Mouse (Mus musculus) kidney, embryonic 15.5 days (tissue): ENCODE results near the gene Arhgap21. TPM values are rescaled to one million over a fixed set of nuclear protein-coding genes. Genes with fewer than 3 reads are reported as not detected.

Experiments
- ATAC-seq: fragments of 200-750 bp; cut with Nextera tagmentation; replicated peaks from 2 replicates; pipeline ENCODE4 v1.8.0; 2017; ENCODE audit warnings: moderate TSS enrichment; ENCODE audit not compliant: low FRiP score
- H3K27ac ChIP-seq: fragments of 300-500 bp; sonication (generic); 2 replicates; pipeline ENCODE4 v1.5.1; 2015; ENCODE audit warnings: mild to moderate bottlenecking, inconsistent platforms
- H3K27me3 ChIP-seq: fragments of 300-500 bp; sonication (generic); 2 replicates; pipeline ENCODE4 v1.6.1; 2015; ENCODE audit warnings: inconsistent platforms
- H3K36me3 ChIP-seq: fragments of 300-500 bp; sonication (generic); 2 replicates; pipeline ENCODE4 v1.6.1; 2015; ENCODE audit warnings: inconsistent platforms
- H3K4me1 ChIP-seq: fragments of 300-500 bp; sonication (generic); 2 replicates; pipeline ENCODE4 v1.6.1; 2015; ENCODE audit warnings: inconsistent platforms
- H3K4me2 ChIP-seq: fragments of 300-500 bp; sonication (generic); 2 replicates; pipeline ENCODE4 v1.6.1; 2015; ENCODE audit warnings: moderate library complexity, mild to moderate bottlenecking, inconsistent platforms
- H3K4me3 ChIP-seq: fragments of 300-500 bp; sonication (generic); replicated peaks from 2 replicates; pipeline ENCODE4 v1.5.1; 2015; ENCODE audit warnings: mild to moderate bottlenecking, inconsistent platforms
- H3K9ac ChIP-seq: fragments of 300-500 bp; sonication (generic); 2 replicates; pipeline ENCODE4 v1.6.1; 2015; ENCODE audit warnings: mild to moderate bottlenecking, inconsistent platforms
- H3K9me3 ChIP-seq: fragments of 300-500 bp; sonication (generic); replicated peaks from 2 replicates; pipeline ENCODE4 v1.6.1; 2016; ENCODE audit warnings: inconsistent platforms
- WGBS: fragments of 180-500 bp; shearing (Covaris S2); methylation state at CpG from one replicate; pipeline ENCODE4 v1.1.7; 2015; ENCODE audit warnings: mixed read lengths; 5-methylcytosine and 5-hydroxymethylcytosine counted together
- polyA plus RNA-seq: library from polyadenylated mRNA; unstranded; fragments of >200 nt; fragmentation: Nextera tagmentation; extraction: Ambion mirVana; gene quantifications from 2 replicates; pipeline ENCODE4 v1.2.1, GENCODE M21; 2015

Arhgap21 gene
- polyA plus RNA-seq, 1 experiment from 2014 or later, result 12.7 TPM

- no peak overlapping the region for H3K9ac ChIP-seq
- H3K4me3 ChIP-seq, result no peak overlapping the region
- H3K36me3 ChIP-seq, result no peaks in the 10 kb centered on the region
- no peaks in the 10 kb centered on the region for H3K27me3 ChIP-seq
- no peaks in the 10 kb centered on the region for H3K4me1 ChIP-seq
- H3K4me2 ChIP-seq, result no peak overlapping the region
- no peaks in the 10 kb centered on the region for H3K9me3 ChIP-seq
- no peak overlapping the region for H3K27ac ChIP-seq
- no peak for ATAC-seq
Observed at GRCm38 (mm10) chr2:20928454-20928853, 40.2 kb downstream of the Arhgap21 start.

GRCm38 (mm10) chr2:20924938-20925337 lies 43.7 kb downstream of the Arhgap21 start:
- H3K27ac ChIP-seq, result no peak overlapping the region
- no peak overlapping the region for H3K4me3 ChIP-seq
- H3K4me2 ChIP-seq, result no peak overlapping the region
- H3K9me3 ChIP-seq, result no peaks in the 10 kb centered on the region
- H3K9ac ChIP-seq, result no peak overlapping the region
- WGBS, result 77% methylated on average over 1 of the region's 1 CpGs
- H3K27me3 ChIP-seq, result no peaks in the 10 kb centered on the region
- 0 out of 2 replicates have a peak, but pooled peaks cover 4% of the 10 kb centered on the region for H3K4me1 ChIP-seq
- H3K36me3 ChIP-seq, result no peaks in the 10 kb centered on the region
- ATAC-seq, result no peak

GRCm38 (mm10) chr2:20922366-20922765 lies 46.3 kb downstream of the Arhgap21 start:
- 0 out of 2 replicates have a peak, but pooled peaks cover 4% of the 10 kb centered on the region for H3K4me1 ChIP-seq
- no peak overlapping the region for H3K4me2 ChIP-seq
- H3K36me3 ChIP-seq, result no peaks in the 10 kb centered on the region
- no peaks in the 10 kb centered on the region for H3K27me3 ChIP-seq
- no peak for ATAC-seq
- H3K27ac ChIP-seq, result no peak overlapping the region
- H3K9ac ChIP-seq, result no peak overlapping the region
- H3K9me3 ChIP-seq, result no peaks in the 10 kb centered on the region
- WGBS, result 12% methylated on average over 1 of the region's 1 CpGs
- no peak overlapping the region for H3K4me3 ChIP-seq

GRCm38 (mm10) chr2:20921558-20921957 lies 47.1 kb downstream of the Arhgap21 start:
- no peak overlapping the region for H3K27ac ChIP-seq
- no peak overlapping the region for H3K4me2 ChIP-seq
- H3K9ac ChIP-seq, result no peak overlapping the region

GRCm38 (mm10) chr2:20921021-20921420 lies 47.7 kb downstream of the Arhgap21 start:
- Histone ChIP-seq H3K4me3 (no peak overlapping the region), H3K9ac (no peak overlapping the region), H3K4me1 (0 out of 2 replicates have a peak, but pooled peaks cover 4% of the 10 kb centered on the region), H3K27ac (no peak overlapping the region), H3K4me2 (no peak overlapping the region), H3K9me3 (no peaks in the 10 kb centered on the region), H3K36me3 (no peaks in the 10 kb centered on the region), H3K27me3 (no peaks in the 10 kb centered on the region)
- WGBS, result 73% methylated on average over 1 of the region's 1 CpGs
- no peak for ATAC-seq

More at GRCm38 (mm10) chr2:20921558-20921957, 47.1 kb downstream of the Arhgap21 start:
- no peak for ATAC-seq
- no peaks in the 10 kb centered on the region for H3K9me3 ChIP-seq
- 0 out of 2 replicates have a peak, but pooled peaks cover 4% of the 10 kb centered on the region for H3K4me1 ChIP-seq
- H3K4me3 ChIP-seq, result no peak overlapping the region
- H3K27me3 ChIP-seq, result no peaks in the 10 kb centered on the region
- WGBS, result 80% methylated on average over 2 of the region's 2 CpGs
- H3K36me3 ChIP-seq, result no peaks in the 10 kb centered on the region

GRCm38 (mm10) chr2:20914531-20915320 lies 54.0 kb downstream of the Arhgap21 start:
- WGBS, result 87% methylated on average over 10 of the region's 10 CpGs
- Histone ChIP-seq H3K4me2 (no peak overlapping the region), H3K4me1 (no peaks in the 10 kb centered on the region), H3K27ac (no peak overlapping the region), H3K36me3 (peaks cover 8% of the 10 kb centered on the region), H3K27me3 (no peaks in the 10 kb centered on the region), H3K4me3 (no peak overlapping the region), H3K9ac (no peak overlapping the region), H3K9me3 (no peaks in the 10 kb centered on the region)
- ATAC-seq, result no peak

- Histone ChIP-seq H3K4me2 (no peak overlapping the region), H3K27me3 (no peaks in the 10 kb centered on the region), H3K4me3 (no peak overlapping the region), H3K4me1 (no peaks in the 10 kb centered on the region), H3K27ac (no peak overlapping the region), H3K9me3 (no peaks in the 10 kb centered on the region), H3K9ac (no peak overlapping the region), H3K36me3 (peaks cover 8% of the 10 kb centered on the region)
- 86% methylated on average over 1 of the region's 1 CpGs for WGBS
- ATAC-seq, result no peak
Observed at GRCm38 (mm10) chr2:20913019-20913415, 55.7 kb downstream of the Arhgap21 start.

GRCm38 (mm10) chr2:20912348-20913018 lies 56.2 kb downstream of the Arhgap21 start:
- Histone ChIP-seq H3K4me1 (no peaks in the 10 kb centered on the region), H3K9me3 (no peaks in the 10 kb centered on the region), H3K27ac (no peak overlapping the region), H3K4me3 (no peak overlapping the region), H3K9ac (no peak overlapping the region), H3K4me2 (no peak overlapping the region), H3K36me3 (peaks cover 8% of the 10 kb centered on the region), H3K27me3 (no peaks in the 10 kb centered on the region)
- WGBS, result 81% methylated on average over 11 of the region's 11 CpGs
- ATAC-seq, result no peak

- Histone ChIP-seq H3K4me1 (no peaks in the 10 kb centered on the region), H3K4me2 (no peak overlapping the region), H3K36me3 (peaks cover 8% of the 10 kb centered on the region), H3K4me3 (no peak overlapping the region), H3K9ac (no peak overlapping the region), H3K27me3 (no peaks in the 10 kb centered on the region), H3K27ac (no peak overlapping the region), H3K9me3 (no peaks in the 10 kb centered on the region)
- no peak for ATAC-seq
- 93% methylated on average over 3 of the region's 3 CpGs for WGBS
Observed at GRCm38 (mm10) chr2:20910446-20910845, 58.2 kb downstream of the Arhgap21 start.

- no peak for ATAC-seq
- WGBS, result 76% methylated on average over 7 of the region's 7 CpGs
- Histone ChIP-seq H3K9ac (no peak overlapping the region), H3K4me1 (no peaks in the 10 kb centered on the region), H3K4me2 (no peak overlapping the region), H3K9me3 (no peaks in the 10 kb centered on the region), H3K4me3 (no peak overlapping the region), H3K27me3 (no peaks in the 10 kb centered on the region), H3K36me3 (peaks cover 8% of the 10 kb centered on the region), H3K27ac (no peak overlapping the region)
Observed at GRCm38 (mm10) chr2:20909404-20909803, 59.3 kb downstream of the Arhgap21 start.

GRCm38 (mm10) chr2:20907291-20907690 lies 61.4 kb downstream of the Arhgap21 start:
- Histone ChIP-seq H3K27ac (no peak overlapping the region), H3K9ac (no peak overlapping the region), H3K4me3 (no peak overlapping the region), H3K27me3 (no peaks in the 10 kb centered on the region), H3K4me1 (no peaks in the 10 kb centered on the region), H3K9me3 (no peaks in the 10 kb centered on the region), H3K36me3 (peaks cover 8% of the 10 kb centered on the region), H3K4me2 (no peak overlapping the region)
- ATAC-seq, result no peak
- WGBS, result 85% methylated on average over 3 of the region's 3 CpGs

GRCm38 (mm10) chr2:20905411-20905810 lies 63.3 kb downstream of the Arhgap21 start:
- H3K4me1 ChIP-seq, result no peaks in the 10 kb centered on the region
- no peaks in the 10 kb centered on the region for H3K9me3 ChIP-seq
- H3K4me3 ChIP-seq, result no peak overlapping the region
- no peak overlapping the region for H3K9ac ChIP-seq
- H3K4me2 ChIP-seq, result no peak overlapping the region
- ATAC-seq, result no peak
- WGBS, result 89% methylated on average over 8 of the region's 8 CpGs
- H3K27me3 ChIP-seq, result no peaks in the 10 kb centered on the region
- H3K36me3 ChIP-seq, result 0 out of 2 replicates have a peak, but pooled peaks cover 2% of the 10 kb centered on the region
- no peak overlapping the region for H3K27ac ChIP-seq
